Mouse (Mus musculus): Measurements from ENCODE around the gene Tln1. TPM values are rescaled to one million over a fixed set of nuclear protein-coding genes. Genes with fewer than 3 reads are reported as not detected.
A peak's percentile ranks its signal among the peaks of the same experiment; 100 is the strongest.

Tln1 gene
- polyA plus RNA-seq, 1 experiment = 197 TPM

GRCm38 (mm10) chr4:43533270-43533669 lies 29.2 kb downstream of the Tln1 start:
- DNase-seq = no peak
- Histone ChIP-seq H3K4me3 (replicated peaks; ENCODE audit: extremely low read depth, low read depth, low read length) (no peak overlapping the region), H3K4me1 (ENCODE audit: control insufficient read depth, insufficient read depth, low read length) (no peaks in the 10 kb centered on the region)
- WGBS = 75% methylated on average over 9 of the region's 9 CpGs
- TF ChIP-seq CTCF (IDR thresholded peaks at IDR 0.05; ENCODE audit: insufficient read depth, low read length) (no peak), POLR2A (IDR thresholded peaks at IDR 0.05; ENCODE audit: borderline replicate concordance, extremely low read depth, low read depth, low read length) (no peak)

GRCm38 (mm10) chr4:43530581-43530980 lies 31.9 kb downstream of the Tln1 start:
- 16% methylated on average over 7 of the region's 7 CpGs for WGBS
- peak; percentile 75 for DNase-seq
- no peak overlapping the region for H3K4me3 ChIP-seq (replicated peaks; ENCODE audit: extremely low read depth, low read depth, low read length)
- no peak for TF ChIP-seq POLR2A (IDR thresholded peaks at IDR 0.05; ENCODE audit: borderline replicate concordance, extremely low read depth, low read depth, low read length)
- peak; percentile 70 for TF ChIP-seq CTCF (IDR thresholded peaks at IDR 0.05; ENCODE audit: insufficient read depth, low read length)
- H3K4me1 ChIP-seq (ENCODE audit: control insufficient read depth, insufficient read depth, low read length) = no peaks in the 10 kb centered on the region

GRCm38 (mm10) chr4:43530081-43530501 lies 32.4 kb downstream of the Tln1 start:
- Histone ChIP-seq H3K4me1 (ENCODE audit: control insufficient read depth, insufficient read depth, low read length) (no peaks in the 10 kb centered on the region), H3K4me3 (replicated peaks; ENCODE audit: extremely low read depth, low read depth, low read length) (no peak overlapping the region)
- 30% methylated on average over 8 of the region's 8 CpGs for WGBS
- TF ChIP-seq CTCF (IDR thresholded peaks at IDR 0.05; ENCODE audit: insufficient read depth, low read length) (no peak), POLR2A (IDR thresholded peaks at IDR 0.05; ENCODE audit: borderline replicate concordance, extremely low read depth, low read depth, low read length) (no peak)
- DNase-seq = no peak

- TF ChIP-seq POLR2A (IDR thresholded peaks at IDR 0.05; ENCODE audit: borderline replicate concordance, extremely low read depth, low read depth, low read length) = no peak
- TF ChIP-seq CTCF (IDR thresholded peaks at IDR 0.05; ENCODE audit: insufficient read depth, low read length) = no peak
- 84% methylated on average over 9 of the region's 9 CpGs for WGBS
- DNase-seq = no peak
- Histone ChIP-seq H3K4me1 (ENCODE audit: control insufficient read depth, insufficient read depth, low read length) (no peaks in the 10 kb centered on the region), H3K4me3 (replicated peaks; ENCODE audit: extremely low read depth, low read depth, low read length) (no peak overlapping the region)
Observed at GRCm38 (mm10) chr4:43528487-43528886, 34.0 kb downstream of the Tln1 start.

- 64% methylated on average over 5 of the region's 5 CpGs for WGBS
- no peak for TF ChIP-seq CTCF (IDR thresholded peaks at IDR 0.05; ENCODE audit: insufficient read depth, low read length)
- TF ChIP-seq POLR2A (IDR thresholded peaks at IDR 0.05; ENCODE audit: borderline replicate concordance, extremely low read depth, low read depth, low read length) = no peak
- no peak overlapping the region for H3K4me3 ChIP-seq (replicated peaks; ENCODE audit: extremely low read depth, low read depth, low read length)
- no peaks in the 10 kb centered on the region for H3K4me1 ChIP-seq (ENCODE audit: control insufficient read depth, insufficient read depth, low read length)
- no peak for DNase-seq
Observed at GRCm38 (mm10) chr4:43527880-43528279, 34.6 kb downstream of the Tln1 start.

- no peak overlapping the region for H3K4me3 ChIP-seq (replicated peaks; ENCODE audit: extremely low read depth, low read depth, low read length)
- no peak for TF ChIP-seq CTCF (IDR thresholded peaks at IDR 0.05; ENCODE audit: insufficient read depth, low read length)
- no peak for TF ChIP-seq POLR2A (IDR thresholded peaks at IDR 0.05; ENCODE audit: borderline replicate concordance, extremely low read depth, low read depth, low read length)
- DNase-seq = peak; percentile 96
- no peaks in the 10 kb centered on the region for H3K4me1 ChIP-seq (ENCODE audit: control insufficient read depth, insufficient read depth, low read length)
- WGBS = 21% methylated on average over 6 of the region's 6 CpGs
Observed at GRCm38 (mm10) chr4:43519956-43520355, 42.5 kb downstream of the Tln1 start.

- 42% methylated on average over 10 of the region's 10 CpGs for WGBS
- TF ChIP-seq CTCF (IDR thresholded peaks at IDR 0.05; ENCODE audit: insufficient read depth, low read length) = no peak
- DNase-seq = no peak
- no peaks in the 10 kb centered on the region for H3K4me1 ChIP-seq (ENCODE audit: control insufficient read depth, insufficient read depth, low read length)
- H3K4me3 ChIP-seq (replicated peaks; ENCODE audit: extremely low read depth, low read depth, low read length) = no peak overlapping the region
Observed at GRCm38 (mm10) chr4:43519551-43519950, 42.9 kb downstream of the Tln1 start.

- TF ChIP-seq POLR2A (IDR thresholded peaks at IDR 0.05; ENCODE audit: borderline replicate concordance, extremely low read depth, low read depth, low read length) (no peak), CTCF (IDR thresholded peaks at IDR 0.05; ENCODE audit: insufficient read depth, low read length) (no peak)
- 67% methylated on average over 11 of the region's 11 CpGs for WGBS
- H3K4me3 ChIP-seq (replicated peaks; ENCODE audit: extremely low read depth, low read depth, low read length) = no peak overlapping the region
- DNase-seq = no peak
- H3K4me1 ChIP-seq (ENCODE audit: control insufficient read depth, insufficient read depth, low read length) = no peaks in the 10 kb centered on the region
Observed at GRCm38 (mm10) chr4:43515764-43516708, 46.5 kb downstream of the Tln1 start.

- Histone ChIP-seq H3K4me1 (ENCODE audit: control insufficient read depth, insufficient read depth, low read length) (peaks cover 3% of the 10 kb centered on the region; the same call in 1 of the 2 replicates), H3K4me3 (replicated peaks; ENCODE audit: extremely low read depth, low read depth, low read length) (no peak overlapping the region)
- 64% methylated on average over 4 of the region's 4 CpGs for WGBS
- no peak for TF ChIP-seq CTCF (IDR thresholded peaks at IDR 0.05; ENCODE audit: insufficient read depth, low read length)
- TF ChIP-seq POLR2A (IDR thresholded peaks at IDR 0.05; ENCODE audit: borderline replicate concordance, extremely low read depth, low read depth, low read length) = no peak
- DNase-seq = no peak
Observed at GRCm38 (mm10) chr4:43513791-43514190, 48.7 kb downstream of the Tln1 start.

- H3K4me3 ChIP-seq (replicated peaks; ENCODE audit: extremely low read depth, low read depth, low read length) = no peak overlapping the region
- 82% methylated on average over 4 of the region's 4 CpGs for WGBS
- H3K4me1 ChIP-seq (ENCODE audit: control insufficient read depth, insufficient read depth, low read length) = peaks cover 4% of the 10 kb centered on the region; the same call in 1 of the 2 replicates
- DNase-seq = no peak
- TF ChIP-seq POLR2A (IDR thresholded peaks at IDR 0.05; ENCODE audit: borderline replicate concordance, extremely low read depth, low read depth, low read length) (no peak), CTCF (IDR thresholded peaks at IDR 0.05; ENCODE audit: insufficient read depth, low read length) (no peak)
Observed at GRCm38 (mm10) chr4:43513300-43513699, 49.2 kb downstream of the Tln1 start.
